Mouse (Mus musculus): Measurements from ENCODE around the gene Pla2g2e. TPM values are rescaled to one million over a fixed set of nuclear protein-coding genes. Genes with fewer than 3 reads are reported as not detected.
"Not testable (repeated sequence)": the region's sequence is repeated elsewhere in the genome, so short reads cannot be mapped to it uniquely, and the experiment has no call there.

Pla2g2e gene
- total RNA-seq, 2 experiments from 2014 or later, result not detected

DNA sequence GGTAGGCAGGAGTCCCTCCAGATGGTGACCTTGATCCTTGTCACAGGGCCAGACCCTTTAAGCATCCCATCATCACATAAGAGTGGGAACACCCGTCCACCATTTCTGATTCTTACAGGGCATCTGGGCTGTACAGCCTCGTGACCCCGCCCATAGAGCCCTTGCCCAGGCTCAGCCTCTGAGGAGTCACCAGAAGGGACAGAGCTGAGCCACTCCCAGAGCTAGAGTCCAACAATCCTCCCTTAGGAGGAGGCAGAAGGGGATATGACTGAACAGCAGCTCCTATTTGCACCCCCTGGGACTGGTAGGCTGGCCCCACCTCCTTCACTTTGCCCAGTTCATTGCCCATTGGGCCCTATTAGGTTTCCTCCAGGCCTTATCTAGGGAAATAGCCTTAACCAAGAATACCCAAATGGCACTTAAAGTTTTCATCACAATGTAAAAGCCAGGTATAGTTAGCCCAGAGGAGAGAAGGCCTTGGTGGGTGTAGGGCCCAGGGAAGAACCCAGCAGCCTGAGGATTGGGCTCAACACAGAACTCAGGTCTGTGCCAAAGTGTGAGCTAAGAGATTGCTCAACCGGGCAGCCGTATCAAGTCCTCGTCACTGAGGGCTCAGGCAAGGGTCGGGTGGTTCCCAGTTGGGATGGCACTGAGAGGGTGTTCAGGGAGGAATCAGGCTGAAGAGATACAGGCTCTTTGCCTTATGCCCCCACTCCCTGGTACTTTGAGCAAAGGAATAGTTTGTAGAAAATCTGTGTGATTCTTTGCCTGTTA, 3.3 kb downstream of the Pla2g2e start:
- no peak for ATAC-seq (replicated peaks; ENCODE audit: low FRiP score, poor library complexity, severe bottlenecking)

DNA sequence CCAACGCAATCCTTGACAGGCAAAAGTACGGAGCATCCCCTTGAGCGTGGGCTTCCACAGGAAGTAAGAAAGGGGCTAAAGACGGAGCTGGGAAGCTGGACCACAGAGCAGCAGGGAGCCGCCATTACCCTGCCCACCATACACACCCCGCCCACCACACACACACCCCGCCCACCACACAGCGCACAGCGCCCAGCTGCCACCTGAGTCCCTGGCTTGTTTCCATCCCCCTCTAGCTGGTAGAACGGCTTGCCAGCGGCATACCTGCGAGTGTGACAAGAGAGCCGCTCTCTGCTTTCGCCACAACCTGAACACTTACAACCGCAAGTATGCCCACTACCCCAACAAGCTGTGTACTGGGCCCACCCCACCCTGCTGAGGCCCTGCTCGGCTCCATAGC, 4.4 kb downstream of the Pla2g2e start:
- ATAC-seq (replicated peaks; ENCODE audit: low FRiP score, poor library complexity, severe bottlenecking), result no peak

DNA sequence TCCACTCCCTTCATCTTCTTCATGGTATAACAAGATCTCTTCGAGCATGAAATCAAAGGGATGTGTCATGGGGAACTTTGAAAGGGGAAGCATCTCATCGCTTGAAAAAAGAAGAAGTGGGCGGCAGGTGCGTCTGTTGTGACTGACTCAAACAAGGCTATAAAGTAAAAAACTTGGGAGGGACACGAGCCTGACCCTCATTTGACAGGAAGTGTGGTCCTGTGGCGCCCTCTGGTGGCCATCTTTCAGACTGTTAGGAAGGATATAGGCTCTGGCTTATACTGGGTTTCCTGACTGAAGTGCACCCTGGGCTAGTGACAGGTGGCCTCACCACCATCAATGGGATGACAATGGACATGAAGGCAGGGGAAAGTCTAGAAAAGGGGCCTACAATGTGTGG, 6.5 kb downstream of the Pla2g2e start:
- peak; percentile 63 for ATAC-seq (replicated peaks; ENCODE audit: low FRiP score, poor library complexity, severe bottlenecking)

DNA sequence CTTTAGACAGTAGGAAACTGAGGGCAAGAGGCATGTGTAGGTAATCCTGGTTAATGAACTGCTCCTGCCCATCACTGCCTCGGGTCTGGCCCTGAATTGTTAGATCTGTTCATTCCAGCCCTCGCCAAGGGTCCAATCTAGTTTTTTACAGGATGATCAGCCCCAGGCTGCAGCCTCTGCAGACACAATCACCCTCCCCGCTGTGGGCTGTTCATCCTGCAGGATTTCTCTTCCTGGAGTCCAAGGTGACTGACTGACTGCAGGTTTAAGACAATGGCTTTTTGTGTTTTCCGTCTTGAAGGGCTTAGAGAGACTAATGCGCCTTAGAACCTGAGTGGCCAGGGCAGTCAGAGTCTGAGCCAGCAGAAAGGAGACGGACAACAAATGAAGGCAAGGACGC, 11.4 kb downstream of the Pla2g2e start:
- no peak for ATAC-seq (replicated peaks; ENCODE audit: low FRiP score, poor library complexity, severe bottlenecking)

DNA sequence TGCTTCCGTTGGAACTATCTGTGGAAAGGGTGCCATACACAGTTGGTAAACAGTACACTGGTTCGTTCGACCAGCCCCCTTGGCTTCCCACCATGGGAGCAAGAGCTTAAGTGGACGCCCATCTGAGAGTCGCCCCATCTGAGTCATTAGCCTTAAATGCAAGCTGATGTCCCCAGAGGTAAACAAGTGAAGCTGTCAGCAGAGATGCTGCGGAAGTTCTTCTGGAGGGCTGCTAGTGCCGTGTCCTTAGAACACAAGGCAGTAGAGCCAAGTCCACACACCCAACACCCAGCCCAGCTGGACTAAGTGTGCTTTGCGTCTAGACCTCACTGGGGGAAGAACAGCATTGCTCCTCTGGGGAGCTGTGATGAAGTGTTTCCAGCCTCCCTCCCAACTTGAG, 11.9 kb downstream of the Pla2g2e start:
- ATAC-seq (replicated peaks; ENCODE audit: low FRiP score, poor library complexity, severe bottlenecking), result no peak

DNA sequence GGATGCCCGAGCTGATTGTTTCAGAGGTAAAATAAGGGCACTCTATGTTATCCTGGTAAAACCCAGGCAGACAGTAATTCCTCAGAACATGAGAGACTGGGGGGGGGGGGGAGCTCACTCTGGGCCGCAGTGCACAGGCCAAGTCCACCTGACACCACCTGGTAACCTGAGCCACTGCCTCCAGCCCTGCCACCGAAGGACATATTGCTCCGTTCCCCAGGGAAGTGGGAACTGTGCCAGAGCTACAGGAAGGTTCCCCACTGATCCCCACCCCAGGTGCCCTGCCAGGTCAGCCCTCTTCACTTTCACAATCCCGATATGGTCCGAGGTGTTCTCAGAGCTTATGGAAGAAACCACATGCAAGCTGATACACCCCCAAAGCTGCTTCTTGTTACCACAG, 14.9 kb downstream of the Pla2g2e start:
- no peak for ATAC-seq (replicated peaks; ENCODE audit: low FRiP score, poor library complexity, severe bottlenecking)

DNA sequence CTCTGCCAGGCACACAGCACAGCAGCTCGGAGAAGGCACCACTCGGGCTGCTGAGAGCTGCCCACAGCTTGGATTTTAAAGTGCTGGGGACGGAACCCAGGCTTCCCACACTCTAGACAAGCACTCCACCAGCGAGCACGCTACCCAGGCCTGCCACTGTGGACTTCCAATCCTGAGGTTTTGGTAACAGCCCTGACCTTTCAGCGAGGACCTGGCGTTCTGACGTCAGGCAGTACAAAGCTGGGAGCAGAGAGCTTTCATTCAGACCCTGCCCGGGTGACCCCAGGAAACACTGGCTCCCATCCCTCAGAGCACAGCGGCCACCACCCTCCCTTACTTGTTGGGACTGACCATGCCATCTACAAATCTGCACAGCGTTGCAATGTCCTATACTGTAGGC, 16.0 kb downstream of the Pla2g2e start:
- not testable (repeated sequence) for ATAC-seq (replicated peaks; ENCODE audit: low FRiP score, poor library complexity, severe bottlenecking)

DNA sequence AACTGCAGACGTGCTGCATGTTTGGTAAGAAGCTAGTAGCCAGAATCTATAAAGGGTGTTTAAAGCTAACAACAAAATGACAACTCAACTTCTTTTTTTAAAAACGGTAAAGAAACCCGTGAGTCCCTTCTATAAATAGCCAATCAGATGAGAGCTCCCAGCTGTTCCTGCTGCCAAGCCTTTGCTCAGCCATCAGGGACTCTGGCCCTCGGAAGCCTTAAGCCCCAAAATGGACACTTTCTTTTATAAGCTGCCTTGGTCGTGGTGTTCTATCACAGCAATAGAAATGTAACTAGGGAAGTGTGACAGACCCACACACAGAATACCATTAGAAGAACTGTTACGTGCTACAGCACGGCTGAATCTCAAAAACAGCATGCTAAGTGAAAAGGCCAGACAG, 21.6 kb downstream of the Pla2g2e start:
- ATAC-seq (replicated peaks; ENCODE audit: low FRiP score, poor library complexity, severe bottlenecking), result no peak

DNA sequence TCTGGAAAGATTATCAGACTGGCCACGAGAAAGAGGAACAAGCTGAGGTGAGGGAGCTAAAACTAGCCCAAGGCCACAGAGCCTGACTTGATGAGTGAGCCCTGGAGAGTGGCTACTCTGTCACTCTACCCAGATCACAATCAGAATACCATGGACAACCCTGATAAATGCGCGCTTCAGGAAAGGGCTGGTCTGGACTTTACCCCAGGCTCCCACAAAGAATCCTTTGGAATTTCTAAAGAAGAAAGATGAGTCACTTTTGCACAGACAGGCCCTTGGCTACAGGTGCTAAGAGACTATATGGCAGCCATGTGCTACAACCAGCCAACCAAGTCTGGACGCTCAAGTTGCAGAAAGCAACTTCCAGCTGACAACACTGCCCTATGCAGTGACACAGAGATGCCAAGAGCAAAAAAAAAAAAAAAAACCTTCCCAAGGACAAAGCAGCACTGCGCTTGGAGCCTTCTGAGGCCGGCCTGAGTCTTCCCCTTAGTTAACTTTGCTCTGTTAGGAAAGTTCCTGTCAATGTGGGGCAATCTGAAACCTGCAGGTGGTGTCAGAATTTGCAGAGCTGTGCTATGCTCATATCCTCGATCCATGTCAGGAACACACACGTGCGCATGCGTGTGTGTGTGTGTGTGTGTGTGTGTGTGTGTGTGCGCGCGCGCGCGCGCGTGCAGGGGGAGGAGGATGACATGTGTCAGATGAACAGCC, 28.0 kb downstream of the Pla2g2e start:
- ATAC-seq (replicated peaks; ENCODE audit: low FRiP score, poor library complexity, severe bottlenecking), result no peak

DNA sequence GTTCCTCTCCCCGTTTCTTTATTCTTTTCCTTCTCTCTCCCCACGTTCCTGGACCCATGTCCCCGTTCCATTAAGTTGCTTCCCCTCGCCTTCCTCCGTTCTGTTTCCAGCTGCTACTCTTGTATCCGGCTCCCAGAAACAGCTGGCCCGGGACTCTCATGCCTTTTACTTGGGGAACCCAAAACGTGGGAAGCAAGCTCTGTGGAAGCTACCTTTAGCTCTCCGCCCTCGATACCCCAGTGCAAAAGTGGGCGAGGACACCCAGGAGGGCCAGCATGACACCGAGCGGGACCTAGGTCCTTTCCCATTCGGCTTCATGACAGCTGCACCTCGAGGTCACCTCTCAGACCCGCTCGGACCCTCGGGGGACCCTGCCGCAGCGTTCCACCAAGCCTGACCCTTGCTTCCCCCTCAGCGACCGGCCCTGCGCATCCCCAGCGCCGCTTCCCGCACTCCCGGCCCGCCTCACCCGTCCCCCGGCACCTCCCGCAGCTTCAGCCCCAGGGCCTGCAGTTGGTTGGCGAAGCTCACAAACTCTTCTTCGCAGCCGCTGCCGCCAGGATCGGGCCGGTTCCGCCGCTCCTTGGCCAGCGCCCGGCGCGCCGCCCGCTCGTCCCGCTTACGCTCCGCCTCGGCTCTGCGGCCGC, 35.5 kb downstream of the Pla2g2e start:
- 0 out of 2 replicates have a peak, but pooled peaks have one; percentile 4 for ATAC-seq (replicated peaks; ENCODE audit: low FRiP score, poor library complexity, severe bottlenecking)

DNA sequence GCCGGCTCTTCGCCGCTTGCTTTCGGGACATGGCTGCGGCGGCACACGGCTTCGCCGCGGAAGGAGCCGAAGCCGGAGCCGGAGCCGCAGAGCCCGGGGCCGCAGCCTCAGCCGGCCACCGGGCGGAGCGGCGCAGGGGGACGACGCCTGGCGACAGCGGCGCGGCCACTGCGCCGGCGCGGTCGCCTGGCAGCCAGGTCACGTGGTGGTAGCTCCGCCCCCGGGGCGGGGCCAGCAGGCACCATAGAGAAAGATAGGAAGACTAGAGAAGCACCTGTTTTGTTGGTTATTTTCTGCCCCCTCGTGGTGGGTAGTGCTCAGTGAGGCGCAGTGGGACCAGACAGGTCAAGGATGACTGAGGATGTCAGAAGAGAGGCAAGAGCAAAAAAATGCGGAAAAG, 36.1 kb downstream of the Pla2g2e start, which contains the start of gene Otud3:
TSS of gene Otud3 (minus strand) at position 149 of the 400 bp plus-strand sequence.
- ATAC-seq (replicated peaks; ENCODE audit: low FRiP score, poor library complexity, severe bottlenecking), result peak; percentile 87

DNA sequence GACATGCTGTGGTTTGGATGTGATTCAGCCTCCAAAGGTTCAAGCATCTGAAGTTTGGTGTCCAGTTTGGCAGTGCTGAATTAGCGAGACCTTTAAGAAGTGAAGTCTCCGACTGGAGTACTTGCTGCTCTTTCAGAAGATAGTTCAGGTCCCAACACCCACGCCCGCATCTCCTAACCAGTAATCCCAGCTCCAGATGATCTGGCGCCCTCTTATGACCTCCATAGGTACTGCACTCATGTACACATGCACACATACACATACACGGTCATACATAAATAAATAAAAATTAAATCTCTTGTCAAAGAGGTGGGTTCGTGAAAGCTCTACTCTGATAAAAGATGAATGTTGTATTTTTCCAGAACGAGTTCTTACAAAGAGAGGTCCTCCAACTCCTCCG, 39.5 kb downstream of the Pla2g2e start:
- ATAC-seq (replicated peaks; ENCODE audit: low FRiP score, poor library complexity, severe bottlenecking), result no peak

DNA sequence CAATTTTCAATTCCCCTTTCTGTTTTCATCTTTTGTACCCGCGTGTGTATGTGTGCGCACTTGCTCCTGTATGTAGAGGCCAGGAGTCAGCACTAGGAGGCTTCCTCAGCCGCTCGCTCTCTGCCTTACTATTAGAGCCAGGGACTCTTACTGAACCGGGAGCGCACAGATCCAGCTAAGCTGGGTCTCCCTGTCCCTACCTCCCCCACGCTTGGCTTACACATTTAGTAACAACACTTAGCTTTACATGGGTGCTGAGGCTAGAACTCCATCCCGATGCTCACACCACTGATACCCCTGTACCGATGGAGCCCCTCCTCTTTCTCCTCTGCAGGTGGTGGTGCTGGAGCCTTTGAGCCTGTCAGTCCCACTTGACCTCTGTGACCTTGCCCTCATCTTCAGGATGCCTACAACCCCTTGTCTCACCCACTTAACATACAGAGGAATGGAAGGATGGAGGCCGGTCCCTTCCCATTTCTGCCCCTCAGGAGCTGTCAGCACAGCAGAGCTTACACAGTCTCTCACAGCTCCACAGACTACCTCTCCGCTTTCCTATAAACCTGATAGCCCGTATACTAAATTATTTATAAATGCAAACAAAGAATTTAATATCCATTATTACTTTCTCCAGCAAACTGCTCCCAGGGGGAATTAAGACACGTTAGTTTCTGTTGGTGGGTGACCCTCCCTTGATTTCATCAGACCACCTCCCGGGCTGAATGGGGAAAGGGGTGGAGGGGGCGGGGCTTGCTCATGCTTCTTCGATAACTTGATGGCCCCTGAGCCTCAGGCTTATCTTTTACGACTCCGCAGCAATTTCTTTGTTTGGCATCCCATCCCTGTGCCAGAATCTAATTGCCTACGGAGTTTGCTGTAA, 43.8 kb downstream of the Pla2g2e start:
- no peak for ATAC-seq (replicated peaks; ENCODE audit: low FRiP score, poor library complexity, severe bottlenecking)

DNA sequence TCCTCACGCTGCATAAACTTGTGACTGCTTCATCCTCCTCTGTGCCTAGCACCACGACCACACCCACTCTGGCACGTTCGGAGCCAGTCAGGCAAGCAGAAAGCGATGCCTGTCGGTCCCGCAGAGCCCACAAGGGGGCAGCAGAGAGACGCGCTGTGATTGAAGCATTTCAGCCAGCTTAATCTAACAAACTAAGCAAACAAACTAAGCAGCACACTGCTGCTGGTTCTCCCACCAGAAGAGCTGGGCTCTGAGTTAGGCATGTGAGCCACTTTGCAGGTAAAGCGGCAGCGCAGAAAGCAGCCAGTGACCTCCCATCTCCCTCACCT, 44.4 kb downstream of the Pla2g2e start:
- peak; percentile 93 for ATAC-seq (replicated peaks; ENCODE audit: low FRiP score, poor library complexity, severe bottlenecking)

DNA sequence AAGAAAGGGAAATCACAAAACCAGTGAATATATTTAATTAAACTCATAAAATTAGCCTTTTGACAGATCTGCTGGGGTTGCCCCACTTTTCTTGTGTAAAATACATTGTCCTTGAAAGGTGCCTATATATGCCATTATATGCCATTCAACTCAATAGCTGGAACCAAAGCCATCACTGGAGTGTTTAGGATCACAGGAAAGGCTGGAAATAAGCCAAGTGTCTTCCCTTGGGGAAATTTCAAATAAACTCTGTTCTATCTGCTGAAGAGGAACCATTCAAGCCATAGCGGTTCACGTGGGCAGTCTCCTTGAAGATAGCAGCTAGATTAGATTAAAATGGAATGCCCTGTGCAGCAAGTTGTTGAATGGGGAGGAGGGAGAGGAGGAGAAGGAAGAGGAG, 47.8 kb downstream of the Pla2g2e start:
- no peak for ATAC-seq (replicated peaks; ENCODE audit: low FRiP score, poor library complexity, severe bottlenecking)

Other genes with a start within 250 kb of the Pla2g2e start
- not detected in 2 replicates for gene Vwa5b1, start 242.1 kb upstream of the Pla2g2e start, total RNA-seq (2015; ENCODE audit: low replicate concordance)
- 2.4 TPM in 1 of 2 replicates, not detected in the other for gene Vwa5b1, start 242.1 kb upstream of the Pla2g2e start, total RNA-seq (2017; ENCODE audit: low replicate concordance)
- gene Pla2g2c, start 153.2 kb upstream of the Pla2g2e start, total RNA-seq (2015; ENCODE audit: low replicate concordance), result not detected in 2 replicates
- not detected in 2 replicates for gene Pla2g2c, start 153.2 kb upstream of the Pla2g2e start, total RNA-seq (2017; ENCODE audit: low replicate concordance)
- gene Ubxn10, start 140.8 kb upstream of the Pla2g2e start, total RNA-seq (2015; ENCODE audit: low replicate concordance), result not detected in 2 replicates
- gene Ubxn10, start 140.8 kb upstream of the Pla2g2e start, total RNA-seq (2017; ENCODE audit: low replicate concordance), result not detected in 2 replicates
- not detected in 2 replicates for gene Pla2g2f, start 120.3 kb upstream of the Pla2g2e start, total RNA-seq (2015; ENCODE audit: low replicate concordance)
- not detected in 2 replicates for gene Pla2g2f, start 120.3 kb upstream of the Pla2g2e start, total RNA-seq (2017; ENCODE audit: low replicate concordance)
- gene Pla2g2d, start 102.2 kb upstream of the Pla2g2e start, total RNA-seq (2015; ENCODE audit: low replicate concordance), result 0.84 TPM in 1 of 2 replicates, not detected in the other
- gene Pla2g2d, start 102.2 kb upstream of the Pla2g2e start, total RNA-seq (2017; ENCODE audit: low replicate concordance), result 0.26 TPM in 1 of 2 replicates, not detected in the other
- not detected in 2 replicates for gene Pla2g5, start 14.5 kb upstream of the Pla2g2e start, total RNA-seq (2015; ENCODE audit: low replicate concordance)
- gene Pla2g5, start 14.5 kb upstream of the Pla2g2e start, total RNA-seq (2017; ENCODE audit: low replicate concordance), result not detected in 2 replicates
- 11.5 TPM in 1 of 2 replicates, not detected in the other for gene Gm13030, start 4.0 kb upstream of the Pla2g2e start, total RNA-seq (2015; ENCODE audit: low replicate concordance)
- not detected in 2 replicates for gene Gm13030, start 4.0 kb upstream of the Pla2g2e start, total RNA-seq (2017; ENCODE audit: low replicate concordance)
- 1.5 and 2.1 TPM in 2 replicates for gene Otud3, start 36.0 kb downstream of the Pla2g2e start, total RNA-seq (2015; ENCODE audit: low replicate concordance)
- gene Otud3, start 36.0 kb downstream of the Pla2g2e start, total RNA-seq (2017; ENCODE audit: low replicate concordance), result 0.26 and 3.8 TPM in 2 replicates
- not detected in 2 replicates for gene Rnf186, start 89.2 kb downstream of the Pla2g2e start, total RNA-seq (2015; ENCODE audit: low replicate concordance)
- gene Rnf186, start 89.2 kb downstream of the Pla2g2e start, total RNA-seq (2017; ENCODE audit: low replicate concordance), result not detected in 2 replicates
- gene Tmco4, start 94.9 kb downstream of the Pla2g2e start, total RNA-seq (2015; ENCODE audit: low replicate concordance), result 0.19 and 0.42 TPM in 2 replicates
- gene Tmco4, start 94.9 kb downstream of the Pla2g2e start, total RNA-seq (2017; ENCODE audit: low replicate concordance), result 1.4 and 2.5 TPM in 2 replicates
- not detected in 2 replicates for gene Htr6, start 197.6 kb downstream of the Pla2g2e start, total RNA-seq (2015; ENCODE audit: low replicate concordance)
- gene Htr6, start 197.6 kb downstream of the Pla2g2e start, total RNA-seq (2017; ENCODE audit: low replicate concordance), result not detected in 2 replicates
- not detected in 2 replicates for gene Nbl1, start 215.1 kb downstream of the Pla2g2e start, total RNA-seq (2015; ENCODE audit: low replicate concordance)
- gene Nbl1, start 215.1 kb downstream of the Pla2g2e start, total RNA-seq (2017; ENCODE audit: low replicate concordance), result not detected in 2 replicates